Comparison of ENCODE assay signal across 8 mouse cellular contexts in genomic region chr17:30573990-30574782, GRCm38 (mm10). TPM values are rescaled to one million over a fixed set of nuclear protein-coding genes. Genes with fewer than 3 reads are reported as not detected.
DNase-seq lines count a peak whose midpoint lies in the region; ATAC-seq and TF ChIP-seq lines count a peak whose summit lies in the region.

No protein-coding gene starts in this region.

- no peaks in the 10 kb centered on the region for H3K9me3 ChIP-seq in embryonic facial prominence, embryonic 14.5 days (ENCODE audit: control insufficient read depth, low read length)

- no peak overlapping the region for H3K4me3 ChIP-seq in embryonic facial prominence, embryonic 14.5 days (ENCODE audit: low read depth, low read length)
- no peak overlapping the region for H3K4me3 ChIP-seq in kidney, adult 2 months (ENCODE audit: insufficient read depth, low read depth, low read length)

- peaks cover 12% of the 10 kb centered on the region for H3K4me1 ChIP-seq in embryonic facial prominence, embryonic 14.5 days (ENCODE audit: control insufficient read depth, insufficient read depth, low read length)
- peaks cover 10% of the 10 kb centered on the region; the same call in 1 of the 2 replicates for H3K4me1 ChIP-seq in kidney, adult 2 months (ENCODE audit: control insufficient read depth, insufficient read depth, low read length)

- H3K4me2 ChIP-seq in embryonic facial prominence, embryonic 14.5 days (ENCODE audit: low read depth, low read length) = 0 out of 2 replicates have a peak overlapping the region, but pooled peaks have one; percentile 81

- H3K36me3 ChIP-seq in embryonic facial prominence, embryonic 14.5 days (ENCODE audit: control insufficient read depth, insufficient read depth, low read length) = no peaks in the 10 kb centered on the region
- H3K36me3 ChIP-seq in kidney, adult 2 months (ENCODE audit: control insufficient read depth, insufficient read depth, low read length) = no peaks in the 10 kb centered on the region

- no peak overlapping the region for H3K27ac ChIP-seq in embryonic facial prominence, embryonic 14.5 days (replicated peaks; ENCODE audit: low read depth, low read length)
- no peak overlapping the region for H3K27ac ChIP-seq in kidney, adult 2 months (ENCODE audit: insufficient read depth, low read depth, low read length)

- no peak for ATAC-seq in embryonic facial prominence, embryonic 14.5 days (ENCODE audit: low read depth)

- TF ChIP-seq CTCF in kidney, adult 2 months (conservative IDR thresholded peaks at IDR 0.05; ENCODE audit: insufficient read depth, insufficient read length, low read depth, low read length) = no peak

- H3K27me3 ChIP-seq in embryonic facial prominence, embryonic 14.5 days (replicated peaks; ENCODE audit: control insufficient read depth, insufficient read depth, low read length) = no peaks in the 10 kb centered on the region
- no peaks in the 10 kb centered on the region for H3K27me3 ChIP-seq in kidney, adult 2 months (replicated peaks; ENCODE audit: control insufficient read depth, insufficient read depth, low read length)

- DNase-seq in cerebellum, adult 9-11 months = peak; percentile 53
- no peak for DNase-seq in cerebellum, adult 9-10 months
- no peak for DNase-seq in embryonic facial prominence, embryonic 14.5 days (ENCODE audit: low spot score)
- peak; percentile 71 for DNase-seq in kidney, adult 2 months
- DNase-seq in lung, postnatal 14 days = peak; percentile 30
- no peak for DNase-seq in frontal cortex, postnatal 25 days (ENCODE audit: low spot score in 2 of 2)
- DNase-seq in embryo, embryonic 9.5 days (ENCODE audit: extremely low spot score) = no peak
- no peak for DNase-seq in embryo, embryonic 10 days (ENCODE audit: low spot score)

- no peak for TF ChIP-seq POLR2A in kidney, adult 2 months (IDR thresholded peaks at IDR 0.05; ENCODE audit: low read depth, low read length)

- WGBS in embryonic facial prominence, embryonic 14.5 days = 66% methylated on average over 8 of the region's 8 CpGs
- 59% methylated on average over 8 of the region's 8 CpGs for WGBS in kidney, adult 2 months

- H3K9ac ChIP-seq in embryonic facial prominence, embryonic 14.5 days (ENCODE audit: low read depth, low read length) = peak overlapping the region; percentile 81; the same call in 1 of the 2 replicates

RNA-seq across cellular contexts. Expression of gene Btbd9, which starts 2.1 kb away (rescaled TPM):
- 38.0 and 52.7 TPM in 2 replicates for polyA plus RNA-seq in embryonic facial prominence, embryonic 14.5 days (2014; fragmentation: Nextera tagmentation; extraction: Ambion mirVana)
- 21.9 and 25.6 TPM in 2 replicates for polyA plus RNA-seq in kidney, adult 2 months (2012; rRNA removed)

RNA-seq across cellular contexts. Expression of gene Dnah8, which starts 50.0 kb away (rescaled TPM):
- 2.9 and 4.1 TPM in 2 replicates for polyA plus RNA-seq in embryonic facial prominence, embryonic 14.5 days (2014; fragmentation: Nextera tagmentation; extraction: Ambion mirVana)
- 0.30 and 1.2 TPM in 2 replicates for polyA plus RNA-seq in kidney, adult 2 months (2012; rRNA removed)

RNA-seq across cellular contexts. Expression of gene Glo1, which starts 52.5 kb away (rescaled TPM):
- 214 and 221 TPM in 2 replicates for polyA plus RNA-seq in embryonic facial prominence, embryonic 14.5 days (2014; fragmentation: Nextera tagmentation; extraction: Ambion mirVana)
- 66.6 and 89.0 TPM in 2 replicates for polyA plus RNA-seq in kidney, adult 2 months (2012; rRNA removed)

Comparison
In these comparisons a context has a peak if more than half of its experiments do, and no peak if none do; other contexts are left out.
1. DNase-seq: peak in cerebellum, adult 9-11 months (single experiment), kidney, adult 2 months (single experiment) and lung, postnatal 14 days (single experiment); none in cerebellum, adult 9-10 months (single experiment), embryonic facial prominence, embryonic 14.5 days (single experiment), frontal cortex, postnatal 25 days (0 of 2), embryo, embryonic 9.5 days (single experiment) and embryo, embryonic 10 days (single experiment).